Mouse (Mus musculus) forebrain, embryonic 10.5 days (tissue): ENCODE data around the gene Lzic. TPM values are rescaled to one million over a fixed set of nuclear protein-coding genes. Genes with fewer than 3 reads are reported as not detected.

ENCODE experiments used
- DNase-seq: peaks from one replicate; pipeline ENCODE4 v3.0.0-alpha.2; 2017; ENCODE audit warnings: low spot score; ENCODE audit errors: extremely low spot score
- H3K27ac ChIP-seq: fragments of 300-500 bp; sonication (generic); 2 replicates; pipeline ENCODE4 v1.5.1; 2016; ENCODE audit warnings: mild to moderate bottlenecking
- H3K27me3 ChIP-seq: fragments of 300-500 bp; sonication (generic); 2 replicates; pipeline ENCODE4 v1.6.1; 2016; ENCODE audit warnings: mild to moderate bottlenecking; ENCODE audit not compliant: poor library complexity, severe bottlenecking
- H3K36me3 ChIP-seq: fragments of 300-500 bp; sonication (generic); replicated peaks from 2 replicates; pipeline ENCODE4 v1.6.1; 2016; ENCODE audit warnings: mild to moderate bottlenecking, moderate library complexity
- H3K4me1 ChIP-seq: fragments of 300-500 bp; sonication (generic); 2 replicates; pipeline ENCODE4 v1.6.1; 2016
- H3K4me3 ChIP-seq: fragments of 300-500 bp; sonication (generic); 2 replicates; pipeline ENCODE4 v1.5.1; 2016; ENCODE audit warnings: mild to moderate bottlenecking, moderate library complexity
- H3K9me3 ChIP-seq: fragments of 300-500 bp; sonication (generic); 2 replicates; pipeline ENCODE4 v1.6.1; 2016; ENCODE audit warnings: mild to moderate bottlenecking, moderate library complexity
- WGBS: fragments of 180-500 bp; shearing (Covaris S2); methylation state at CpG from one replicate; pipeline ENCODE4 v1.1.7; 2016; 5-methylcytosine and 5-hydroxymethylcytosine counted together
- polyA plus RNA-seq: library from polyadenylated mRNA; unstranded; fragments of >200 nt; fragmentation: Nextera tagmentation; extraction: Ambion mirVana; gene quantifications from 2 replicates; pipeline ENCODE4 v1.2.1, GENCODE M21; 2016

Gene Lzic
- polyA plus RNA-seq, 1 experiment from 2014 or later: 51.8 TPM

DNA sequence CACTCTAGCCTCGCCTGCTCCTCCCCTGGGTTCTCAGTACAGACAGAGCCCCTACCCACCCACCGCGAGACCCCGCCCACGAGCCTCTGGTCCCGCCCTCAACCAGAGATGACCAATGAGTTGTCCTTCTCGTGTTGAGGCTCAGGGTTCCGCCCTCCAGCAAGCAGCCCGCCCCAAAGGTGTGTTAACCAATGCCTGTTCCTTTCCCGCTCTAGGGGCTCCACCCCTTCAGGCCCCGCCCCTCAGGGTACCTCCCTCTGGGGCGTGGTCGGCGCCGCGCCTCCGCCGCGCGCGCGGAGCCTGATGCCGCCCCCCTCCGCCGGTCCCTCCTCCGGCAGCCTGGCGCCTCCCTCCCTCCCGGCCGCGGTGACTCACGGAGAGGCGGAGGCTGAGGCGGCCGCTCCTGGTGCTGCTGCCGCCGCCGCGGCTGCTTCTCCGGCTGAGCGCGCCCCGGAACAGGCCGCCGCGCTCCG lies 32.9 kb downstream of the Lzic start, which contains the start of gene Ctnnbip1:
TSS of gene Ctnnbip1 (plus strand) at position 369 of the 473 bp plus-strand sequence.
- WGBS: under 1% methylated on average over 45 of the region's 46 CpGs
- Histone ChIP-seq H3K9me3 (no peaks in the 10 kb centered on the region), H3K36me3 (no peaks in the 10 kb centered on the region), H3K4me3 (peak within 1 kb of the TSS; percentile 90), H3K27ac (peak within 1 kb of the TSS; percentile 91), H3K4me1 (peaks cover 48% of the 10 kb centered on the region), H3K27me3 (peaks cover 5% of the 10 kb centered on the region; the same call in 1 of the 2 replicates)
- peak; percentile 96 for DNase-seq

DNA sequence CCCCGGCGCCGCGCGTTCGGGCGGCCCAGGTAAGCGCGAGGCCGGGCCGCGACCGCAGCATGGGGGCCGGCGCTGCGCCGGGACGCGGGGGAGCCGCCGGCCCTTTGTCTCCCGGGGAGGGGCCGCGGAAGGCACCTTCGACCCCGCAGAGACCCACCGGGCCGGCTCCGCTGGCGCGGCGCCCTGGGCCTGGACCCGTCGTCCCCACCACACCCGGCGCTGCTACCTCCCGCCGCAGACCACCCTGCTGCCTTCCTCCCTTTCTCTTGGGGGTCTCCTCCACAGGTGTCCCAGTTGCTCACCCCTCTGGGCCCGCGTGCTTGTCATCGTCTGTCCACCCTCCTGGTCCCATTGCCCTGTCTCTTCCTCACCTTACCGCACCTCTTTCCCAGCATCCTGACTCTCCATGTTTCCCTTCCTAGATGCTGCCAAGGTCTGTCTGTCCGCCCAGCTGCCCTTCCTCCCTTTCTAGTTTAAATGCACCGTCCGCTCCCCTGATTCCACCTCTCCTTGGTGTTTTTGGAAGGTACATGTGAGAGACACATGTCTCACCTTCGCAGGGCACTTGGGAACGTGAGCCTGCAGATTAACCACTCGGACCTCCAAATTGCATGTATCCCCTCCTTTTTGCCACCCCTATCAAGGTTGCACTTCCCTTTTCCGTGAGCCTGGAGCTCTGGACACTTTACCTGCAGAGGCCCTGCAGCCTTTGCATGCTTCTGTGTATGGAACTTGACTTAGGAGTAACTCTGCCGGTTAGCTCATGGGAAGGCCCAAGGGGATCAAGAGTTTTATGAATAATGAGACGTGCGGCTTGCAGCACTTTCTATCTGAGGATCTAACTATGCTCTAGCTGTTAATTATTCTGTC lies 33.6 kb downstream of the Lzic start:
- WGBS: 4% methylated on average over 51 of the region's 52 CpGs
- Histone ChIP-seq H3K4me3 (peak overlapping the region; percentile 90), H3K4me1 (peaks cover 55% of the 10 kb centered on the region), H3K9me3 (no peaks in the 10 kb centered on the region), H3K27me3 (peaks cover 5% of the 10 kb centered on the region; the same call in 1 of the 2 replicates), H3K27ac (peak overlapping the region; percentile 91), H3K36me3 (no peaks in the 10 kb centered on the region)
- DNase-seq: peak; percentile 44

GRCm38 (mm10) chr4:149521258-149521657 lies 36.2 kb downstream of the Lzic start:
- Histone ChIP-seq H3K36me3 (peaks cover 5% of the 10 kb centered on the region; the same call in 1 of the 2 replicates), H3K4me3 (no peak overlapping the region), H3K9me3 (no peaks in the 10 kb centered on the region), H3K27me3 (peaks cover 5% of the 10 kb centered on the region; the same call in 1 of the 2 replicates), H3K27ac (no peak overlapping the region), H3K4me1 (peaks cover 77% of the 10 kb centered on the region)
- no peak for DNase-seq
- WGBS: 74% methylated on average over 10 of the region's 10 CpGs

GRCm38 (mm10) chr4:149523961-149524360 lies 38.9 kb downstream of the Lzic start:
- no peak overlapping the region for H3K4me3 ChIP-seq
- DNase-seq: no peak
- peaks cover 5% of the 10 kb centered on the region; the same call in 1 of the 2 replicates for H3K36me3 ChIP-seq
- WGBS: 68% methylated on average over 6 of the region's 6 CpGs
- peaks cover 76% of the 10 kb centered on the region for H3K4me1 ChIP-seq
- H3K9me3 ChIP-seq: no peaks in the 10 kb centered on the region
- H3K27me3 ChIP-seq: peaks cover 5% of the 10 kb centered on the region; the same call in 1 of the 2 replicates
- no peak overlapping the region for H3K27ac ChIP-seq

- 86% methylated on average over 4 of the region's 4 CpGs for whole genome bisulfite sequencing
- Histone ChIP-seq H3K27ac (no peak overlapping the region), H3K4me3 (no peak overlapping the region), H3K4me1 (peaks cover 73% of the 10 kb centered on the region), H3K27me3 (no peaks in the 10 kb centered on the region), H3K9me3 (no peaks in the 10 kb centered on the region), H3K36me3 (peaks cover 5% of the 10 kb centered on the region; the same call in 1 of the 2 replicates)
- DNase-seq: no peak
Observed at GRCm38 (mm10) chr4:149525170-149525569, 40.1 kb downstream of the Lzic start.

DNA sequence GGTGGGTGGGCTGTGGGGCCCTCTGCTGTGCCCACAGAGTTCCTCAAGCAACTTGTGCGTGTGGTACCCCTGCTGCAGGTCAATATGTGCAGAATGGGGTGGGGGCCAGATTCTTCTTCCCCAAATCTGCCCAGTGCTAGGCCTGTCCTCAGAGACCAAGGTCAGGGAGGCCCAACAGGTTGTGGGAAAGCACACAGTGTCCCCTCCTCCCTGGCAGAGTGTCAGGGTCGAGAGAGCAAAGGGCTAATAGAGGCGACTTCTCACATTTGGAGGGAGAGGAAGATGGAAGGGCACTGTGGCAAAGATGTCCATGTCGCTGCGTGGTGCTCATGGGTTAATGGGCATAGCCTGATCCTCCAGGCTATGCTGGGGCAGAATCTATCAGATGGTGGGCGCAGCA lies 40.8 kb downstream of the Lzic start:
- Histone ChIP-seq H3K9me3 (no peaks in the 10 kb centered on the region), H3K36me3 (peaks cover 5% of the 10 kb centered on the region; the same call in 1 of the 2 replicates), H3K27ac (peak overlapping the region; percentile 60), H3K27me3 (no peaks in the 10 kb centered on the region), H3K4me3 (no peak overlapping the region), H3K4me1 (peaks cover 67% of the 10 kb centered on the region)
- no peak for DNase-seq
- 75% methylated on average over 6 of the region's 6 CpGs for WGBS

GRCm38 (mm10) chr4:149526330-149526729 lies 41.3 kb downstream of the Lzic start:
- Histone ChIP-seq H3K27me3 (no peaks in the 10 kb centered on the region), H3K4me3 (no peak overlapping the region), H3K4me1 (peaks cover 62% of the 10 kb centered on the region), H3K9me3 (no peaks in the 10 kb centered on the region), H3K27ac (peak overlapping the region; percentile 60), H3K36me3 (peaks cover 5% of the 10 kb centered on the region; the same call in 1 of the 2 replicates)
- DNase-seq: no peak
- WGBS: 42% methylated on average over 7 of the region's 7 CpGs

GRCm38 (mm10) chr4:149527621-149528354 lies 42.8 kb downstream of the Lzic start:
- no peaks in the 10 kb centered on the region for H3K27me3 ChIP-seq
- DNase-seq: no peak
- WGBS: 76% methylated on average over 15 of the region's 15 CpGs
- H3K4me1 ChIP-seq: peaks cover 56% of the 10 kb centered on the region
- no peaks in the 10 kb centered on the region for H3K9me3 ChIP-seq
- H3K27ac ChIP-seq: 0 out of 2 replicates have a peak overlapping the region, but pooled peaks have one; percentile 0
- H3K4me3 ChIP-seq: no peak overlapping the region
- peaks cover 7% of the 10 kb centered on the region; the same call in 1 of the 2 replicates for H3K36me3 ChIP-seq

DNA sequence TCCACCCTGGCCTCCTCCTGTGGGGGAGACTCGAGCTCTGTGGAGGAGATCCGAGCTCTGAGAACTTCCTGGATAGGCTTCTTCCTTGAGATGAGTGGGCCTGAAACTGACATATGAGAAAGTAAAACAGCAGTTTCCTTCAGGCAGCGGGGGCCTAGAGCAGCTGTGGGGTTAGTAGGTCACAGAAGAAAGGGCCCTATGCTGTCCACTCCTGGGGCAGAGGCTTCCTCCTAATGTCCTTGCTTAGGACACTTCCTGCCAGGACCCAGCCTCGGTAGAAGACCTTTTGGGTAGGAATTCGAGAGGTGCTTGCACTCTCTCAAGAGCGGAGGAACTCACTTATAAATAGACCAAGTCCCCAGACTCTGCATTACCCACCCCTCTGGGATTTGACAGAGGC lies 44.7 kb downstream of the Lzic start:
- no peak for DNase-seq
- H3K4me3 ChIP-seq: no peak overlapping the region
- no peaks in the 10 kb centered on the region for H3K27me3 ChIP-seq
- H3K36me3 ChIP-seq: peaks cover 14% of the 10 kb centered on the region; the same call in 1 of the 2 replicates
- WGBS: 72% methylated on average over 6 of the region's 6 CpGs
- H3K27ac ChIP-seq: peak overlapping the region; percentile 48; the same call in 1 of the 2 replicates
- peaks cover 40% of the 10 kb centered on the region for H3K4me1 ChIP-seq
- no peaks in the 10 kb centered on the region for H3K9me3 ChIP-seq

- no peak overlapping the region for H3K4me3 ChIP-seq
- H3K4me1 ChIP-seq: peaks cover 31% of the 10 kb centered on the region
- WGBS: 91% methylated on average over 8 of the region's 8 CpGs
- H3K27me3 ChIP-seq: no peaks in the 10 kb centered on the region
- peaks cover 23% of the 10 kb centered on the region for H3K36me3 ChIP-seq
- DNase-seq: no peak
- H3K9me3 ChIP-seq: no peaks in the 10 kb centered on the region
- no peak overlapping the region for H3K27ac ChIP-seq
Observed at GRCm38 (mm10) chr4:149539441-149539840, 54.4 kb downstream of the Lzic start.

DNA sequence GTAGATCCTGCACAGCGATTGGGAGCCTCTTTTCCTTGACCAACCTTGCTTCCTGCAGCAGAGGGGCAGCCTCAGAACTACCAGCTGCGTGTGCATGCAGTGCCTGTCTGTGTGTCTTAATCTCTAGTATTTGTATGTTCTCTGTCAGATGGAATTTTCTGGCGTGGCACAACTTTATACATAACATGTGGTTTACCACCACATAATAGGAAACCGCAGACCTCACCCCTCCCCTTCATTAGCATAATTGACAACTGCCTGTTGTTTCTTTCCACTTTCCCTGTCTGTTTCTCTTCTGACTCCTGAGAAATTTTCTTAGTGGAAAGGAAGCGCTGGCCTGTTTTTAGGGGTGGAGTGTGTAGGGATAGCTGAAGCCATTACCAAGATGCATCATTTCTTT lies 56.9 kb downstream of the Lzic start:
- 75% methylated on average over 5 of the region's 5 CpGs for WGBS
- Histone ChIP-seq H3K4me1 (peaks cover 29% of the 10 kb centered on the region), H3K36me3 (peaks cover 33% of the 10 kb centered on the region), H3K27me3 (no peaks in the 10 kb centered on the region), H3K4me3 (no peak overlapping the region), H3K9me3 (no peaks in the 10 kb centered on the region), H3K27ac (no peak overlapping the region)
- DNase-seq: no peak

DNA sequence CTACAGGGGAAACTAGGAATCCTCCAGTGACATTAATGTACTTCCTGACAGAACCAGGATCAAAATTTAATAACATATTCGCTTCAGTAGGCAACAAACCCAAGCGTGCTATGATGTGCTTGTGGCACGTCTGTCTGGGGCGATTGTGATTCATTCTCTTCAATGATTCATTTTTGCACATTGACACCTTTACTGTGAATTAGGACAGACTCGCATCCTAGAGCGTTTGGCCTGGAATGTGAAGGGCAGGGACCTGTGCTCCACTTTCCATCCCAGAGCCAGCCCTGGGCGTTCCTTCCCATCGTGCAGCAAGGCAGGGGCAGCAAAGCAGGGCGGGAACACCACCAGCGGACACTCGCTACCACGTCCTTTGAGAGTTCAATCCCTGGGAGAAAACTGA lies 57.4 kb downstream of the Lzic start:
- DNase-seq: no peak

More for the DNA sequence above, 57.4 kb downstream of the Lzic start:
- no peaks in the 10 kb centered on the region for H3K27me3 ChIP-seq
- no peaks in the 10 kb centered on the region for H3K9me3 ChIP-seq
- no peak overlapping the region for H3K4me3 ChIP-seq
- peaks cover 37% of the 10 kb centered on the region for H3K36me3 ChIP-seq
- WGBS: 77% methylated on average over 12 of the region's 12 CpGs
- H3K4me1 ChIP-seq: peaks cover 24% of the 10 kb centered on the region
- H3K27ac ChIP-seq: 0 out of 2 replicates have a peak overlapping the region, but pooled peaks have one; percentile 40
